Mouse (Mus musculus) megakaryocyte, adult 5-6 weeks (primary cell): ENCODE measurements around the gene Hsd3b7. TPM values are rescaled to one million over a fixed set of nuclear protein-coding genes. Genes with fewer than 3 reads are reported as not detected.
"Not testable (repeated sequence)": the region's sequence is repeated elsewhere in the genome, so short reads cannot be mapped to it uniquely, and the experiment has no call there.

Experiments
- ATAC-seq: 2 replicates; pipeline ENCODE4 v1.8.0; 2016; ENCODE audit warnings: mild to moderate bottlenecking, inconsistent platforms; ENCODE audit not compliant: poor library complexity, severe bottlenecking
- total RNA-seq, 2 experiments: library from RNA; stranded (forward) in 1 of 2; stranded (reverse) in 1 of 2; fragments of 153-499, 151-499 nt in 1 of 2; fragments of 221-1000, 200-1000 nt in 1 of 2; gene quantifications; 2 replicates each; pipeline versions ENCODE4 v1.2.3 to v1.2.4; 2015 to 2017

Hsd3b7 gene
- total RNA-seq, 2 experiments from 2014 or later, result 28.5 to 30.9 TPM

GRCm38 (mm10) chr7:127773664-127774384, 26.6 kb upstream of the Hsd3b7 start:
- peak; percentile 28 for ATAC-seq

GRCm38 (mm10) chr7:127775837-127776236, 24.6 kb upstream of the Hsd3b7 start:
- ATAC-seq, result not testable (repeated sequence)

GRCm38 (mm10) chr7:127776426-127776825, 24.0 kb upstream of the Hsd3b7 start, which contains the start of gene Setd1a:
Gene Setd1a, plus strand, starts transcription at chr7:127776670.
- ATAC-seq, result peak; percentile 62

GRCm38 (mm10) chr7:127776878-127777473, 23.4 kb upstream of the Hsd3b7 start:
- peak; percentile 94 for ATAC-seq

- no peak for ATAC-seq
Observed at GRCm38 (mm10) chr7:127777474-127778266, 22.7 kb upstream of the Hsd3b7 start.

GRCm38 (mm10) chr7:127778350-127778749, 22.1 kb upstream of the Hsd3b7 start:
- ATAC-seq, result no peak

- ATAC-seq, result no peak
Observed at GRCm38 (mm10) chr7:127785308-127785707, 15.1 kb upstream of the Hsd3b7 start, which contains the start of gene Gm49388. Gene Gm49388, plus strand, starts transcription at chr7:127785608.

- no peak for ATAC-seq
Observed at GRCm38 (mm10) chr7:127797076-127797845, 3.1 kb upstream of the Hsd3b7 start.

GRCm38 (mm10) chr7:127798591-127798990, 1.8 kb upstream of the Hsd3b7 start:
- ATAC-seq, result no peak

- ATAC-seq, result no peak
Observed at GRCm38 (mm10) chr7:127799211-127799610, 1.2 kb upstream of the Hsd3b7 start.

GRCm38 (mm10) chr7:127799738-127800137, 666 bp upstream of the Hsd3b7 start:
- no peak for ATAC-seq

- no peak for ATAC-seq
Observed at GRCm38 (mm10) chr7:127801010-127801621, 712 bp downstream of the Hsd3b7 start.

GRCm38 (mm10) chr7:127802313-127802712, 1.9 kb downstream of the Hsd3b7 start:
- ATAC-seq, result no peak

- ATAC-seq, result no peak
Observed at GRCm38 (mm10) chr7:127808821-127809220, 8.4 kb downstream of the Hsd3b7 start.

- ATAC-seq, result no peak
Observed at GRCm38 (mm10) chr7:127809846-127810245, 9.4 kb downstream of the Hsd3b7 start.

GRCm38 (mm10) chr7:127810650-127811049, 10.2 kb downstream of the Hsd3b7 start:
- no peak for ATAC-seq

GRCm38 (mm10) chr7:127811240-127811639, 10.8 kb downstream of the Hsd3b7 start:
- no peak for ATAC-seq

- no peak for ATAC-seq
Observed at GRCm38 (mm10) chr7:127812292-127812691, 11.9 kb downstream of the Hsd3b7 start.

GRCm38 (mm10) chr7:127813821-127814220, 13.4 kb downstream of the Hsd3b7 start:
- no peak for ATAC-seq

- ATAC-seq, result no peak
Observed at GRCm38 (mm10) chr7:127814241-127814921, 14.0 kb downstream of the Hsd3b7 start.
